Mouse (Mus musculus): ENCODE measurements at regions not wholly inside any gene's neighbourhood (a gene's known extent, or its start where the extent isn't known, plus 50 kb on each side); places are given as distances from the start of the nearest gene placed in this dataset.
A peak's percentile ranks its signal among the peaks of the same experiment; 100 is the strongest.
"Not testable (repeated sequence)": the region's sequence is repeated elsewhere in the genome, so short reads cannot be mapped to it uniquely, and the experiment has no call there.

DNA sequence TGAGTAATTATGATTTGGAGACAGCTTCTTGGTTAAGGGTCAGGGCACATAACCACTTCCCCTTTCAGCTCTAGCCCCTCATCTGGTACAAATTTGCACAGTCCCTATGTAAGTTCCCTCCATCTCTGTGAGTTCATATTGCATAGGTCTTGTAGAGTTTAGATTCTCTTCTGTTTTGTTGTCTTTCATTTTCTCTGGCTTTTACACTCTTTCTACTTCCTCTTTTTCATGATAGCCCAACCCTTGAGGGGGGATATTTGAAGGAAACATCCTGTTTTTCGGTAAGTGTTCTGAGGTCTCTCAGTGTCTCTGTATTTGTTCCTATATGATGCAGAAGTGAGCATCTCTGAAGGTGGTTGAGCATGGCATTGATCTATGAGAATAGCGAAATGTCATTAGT lies 515.7 kb upstream of the Stxbp6 start:
- DNase-seq: no peak

DNA sequence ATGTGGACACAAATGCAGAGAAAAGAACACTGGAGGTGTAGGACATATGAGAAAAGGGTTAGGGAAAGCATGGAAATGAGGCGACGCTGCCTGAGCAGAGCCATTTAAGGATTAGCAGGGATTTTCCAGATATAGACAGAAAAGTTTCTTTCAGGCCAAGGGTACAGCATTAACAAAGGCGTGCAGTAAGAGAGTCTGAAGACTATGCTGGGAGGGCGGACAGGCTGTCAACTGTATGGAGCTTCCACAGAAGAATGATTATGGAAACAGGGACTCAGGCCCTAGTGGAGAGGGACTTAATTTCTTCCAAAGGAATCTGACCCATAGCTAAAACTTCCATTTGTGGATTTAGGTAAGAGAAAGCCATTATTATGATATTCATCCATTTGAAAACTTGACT lies 511.3 kb upstream of the Stxbp6 start:
- DNase-seq: no peak

DNA sequence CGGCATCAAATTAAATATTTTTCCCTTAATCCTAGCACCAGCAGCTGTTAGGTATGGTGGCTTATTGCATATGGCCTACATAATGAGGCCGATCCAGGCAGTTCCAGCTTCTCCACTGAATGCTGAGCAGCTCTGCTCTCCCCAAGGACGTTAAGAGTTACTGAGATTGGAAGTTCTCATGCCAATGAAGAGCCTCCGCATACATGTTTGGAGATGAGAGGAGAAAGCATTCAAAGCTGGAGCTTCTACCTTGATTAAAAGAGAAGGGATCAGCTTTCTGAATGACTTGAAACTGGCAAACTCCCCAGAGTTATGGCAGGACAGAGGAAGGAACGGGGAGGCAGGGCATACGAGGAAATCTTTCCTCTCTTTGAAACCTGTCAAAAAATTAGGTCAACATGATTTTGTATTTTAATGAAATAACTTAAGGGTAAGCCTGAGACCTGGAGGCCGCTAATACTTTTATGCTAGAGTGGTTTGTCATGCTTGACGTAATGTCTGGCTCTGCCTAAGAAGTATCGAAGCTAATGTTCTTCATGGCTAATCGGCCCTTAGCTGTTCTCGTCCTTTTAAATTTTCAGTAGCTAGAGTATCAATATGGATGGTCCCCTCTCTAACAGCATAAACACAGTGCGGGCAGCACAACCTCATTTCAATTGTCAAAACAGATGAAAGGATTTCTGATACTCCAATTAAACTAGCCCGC lies 489.0 kb upstream of the Stxbp6 start:
- DNase-seq: no peak

DNA sequence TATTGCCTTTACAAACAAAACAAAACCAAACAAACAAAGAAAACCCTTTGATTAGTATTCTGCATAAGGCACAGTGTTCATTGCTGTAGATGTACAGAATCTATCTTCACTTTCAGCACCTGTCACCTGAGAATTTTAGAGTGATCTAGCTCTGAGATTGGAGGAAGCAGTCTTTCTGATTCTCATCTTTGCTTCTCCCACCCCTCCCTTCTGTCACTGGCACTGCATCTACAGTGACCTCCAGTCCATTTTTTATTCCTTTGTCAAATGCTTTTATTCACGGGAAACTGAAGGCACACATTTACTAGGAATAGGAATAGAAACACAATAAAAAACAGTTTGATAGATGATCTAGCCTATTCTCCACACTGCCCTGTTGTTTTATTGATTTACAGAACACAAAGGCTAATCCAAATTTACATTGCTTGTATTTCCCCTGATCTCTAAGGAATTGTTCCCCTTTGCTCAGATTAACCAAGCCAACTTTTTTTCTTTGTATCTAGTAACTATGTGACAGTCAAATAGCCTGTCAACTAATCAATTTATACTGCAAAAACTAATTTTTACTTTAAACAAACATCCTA lies 488.2 kb upstream of the Stxbp6 start:
- no peak for DNase-seq

DNA sequence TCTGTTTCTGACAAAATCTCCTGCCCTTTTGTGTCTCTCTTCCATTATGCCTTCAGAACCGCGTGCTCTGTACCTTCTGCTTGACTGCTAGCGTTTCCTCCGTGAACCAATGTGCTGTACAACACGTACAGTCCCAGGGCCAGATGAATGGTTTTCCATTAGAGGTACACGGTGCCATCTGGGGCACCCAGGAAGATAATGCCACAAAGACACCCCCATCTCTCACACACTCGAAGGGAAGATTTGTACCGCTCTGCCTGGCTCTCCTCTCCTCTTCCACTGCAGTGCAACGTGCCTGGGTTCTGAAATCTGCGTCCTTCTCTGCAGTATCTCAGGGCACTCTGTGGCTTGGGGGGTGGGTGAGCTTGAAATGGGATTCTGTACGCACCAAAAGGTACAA lies 487.4 kb upstream of the Stxbp6 start:
- DNase-seq: no peak

DNA sequence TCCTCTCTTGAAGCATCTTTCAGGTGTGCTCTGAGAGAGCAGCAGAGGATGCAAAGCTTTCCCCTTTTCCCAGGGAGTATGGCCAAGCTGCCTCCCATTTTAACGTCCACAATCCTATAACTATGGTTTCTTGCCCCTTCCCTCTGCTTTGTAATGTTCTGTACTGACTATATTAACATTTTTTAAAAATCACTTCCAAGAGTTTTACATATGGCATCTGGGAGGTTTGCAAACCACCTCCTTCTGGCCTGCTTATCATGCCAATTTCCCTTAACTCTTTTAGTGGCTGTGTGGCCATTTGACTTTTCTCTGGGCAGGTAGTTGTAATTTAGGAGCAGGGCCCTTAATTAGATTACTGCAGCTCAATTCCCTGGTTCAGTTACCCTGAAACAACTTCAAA lies 486.9 kb upstream of the Stxbp6 start:
- DNase-seq: no peak

DNA sequence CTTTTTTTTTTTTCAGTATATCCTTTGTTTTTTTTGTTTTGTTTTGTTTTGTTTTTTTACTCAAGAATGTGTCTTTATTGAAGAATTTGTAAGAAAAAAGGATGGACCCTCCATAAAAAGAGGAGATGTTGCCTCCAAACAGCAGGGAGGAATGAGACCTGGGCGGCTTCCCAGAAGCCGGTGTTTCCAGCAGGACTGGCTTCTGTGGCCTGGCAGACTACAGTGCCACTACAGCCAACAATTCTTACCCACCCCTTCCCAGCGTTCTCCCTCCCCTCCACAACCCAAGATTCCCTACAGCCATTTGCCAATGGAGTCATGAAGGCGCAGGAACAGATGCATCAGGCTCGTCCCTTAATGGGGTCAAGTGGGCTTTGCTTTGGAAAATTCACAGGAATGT lies 475.4 kb upstream of the Stxbp6 start:
- DNase-seq: not testable (repeated sequence)

DNA sequence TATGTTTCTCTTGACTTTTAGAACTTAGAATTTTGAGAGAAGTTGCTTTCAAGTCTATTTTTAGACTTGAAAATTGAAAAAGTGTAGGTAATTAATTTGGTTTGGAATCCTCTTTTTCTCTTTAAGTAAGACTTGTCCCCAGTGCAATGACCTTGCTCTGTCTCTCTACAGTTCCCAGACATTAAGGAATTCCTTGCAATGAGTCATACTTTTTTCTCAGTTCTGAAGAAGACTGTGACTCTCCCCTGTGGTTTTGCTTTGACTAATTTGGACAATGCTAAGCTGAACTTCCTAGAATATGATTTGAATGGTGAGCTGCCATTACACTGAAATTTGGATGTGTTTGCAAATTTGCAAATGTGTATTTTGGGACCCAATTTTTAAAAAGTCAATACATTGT lies 445.0 kb upstream of the Stxbp6 start:
- no peak for DNase-seq

DNA sequence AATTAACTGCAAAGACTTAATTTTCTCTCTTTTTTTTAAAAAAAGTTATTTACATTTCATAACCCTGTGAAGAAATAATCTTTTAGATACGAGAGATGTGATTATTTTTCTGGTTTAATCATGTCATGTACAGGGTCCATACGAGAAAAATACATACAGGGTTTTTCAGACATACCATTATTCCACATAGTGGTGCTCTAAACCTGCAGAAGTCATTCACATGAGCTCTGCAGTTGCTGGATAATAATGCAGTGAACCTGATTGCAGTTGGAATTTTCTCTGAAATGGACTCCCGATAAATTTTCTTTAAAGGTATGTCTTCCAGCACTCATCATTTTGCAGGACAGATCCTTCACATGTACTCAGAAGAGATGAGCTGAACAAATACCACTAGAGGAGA lies 439.9 kb upstream of the Stxbp6 start:
- no peak for DNase-seq

DNA sequence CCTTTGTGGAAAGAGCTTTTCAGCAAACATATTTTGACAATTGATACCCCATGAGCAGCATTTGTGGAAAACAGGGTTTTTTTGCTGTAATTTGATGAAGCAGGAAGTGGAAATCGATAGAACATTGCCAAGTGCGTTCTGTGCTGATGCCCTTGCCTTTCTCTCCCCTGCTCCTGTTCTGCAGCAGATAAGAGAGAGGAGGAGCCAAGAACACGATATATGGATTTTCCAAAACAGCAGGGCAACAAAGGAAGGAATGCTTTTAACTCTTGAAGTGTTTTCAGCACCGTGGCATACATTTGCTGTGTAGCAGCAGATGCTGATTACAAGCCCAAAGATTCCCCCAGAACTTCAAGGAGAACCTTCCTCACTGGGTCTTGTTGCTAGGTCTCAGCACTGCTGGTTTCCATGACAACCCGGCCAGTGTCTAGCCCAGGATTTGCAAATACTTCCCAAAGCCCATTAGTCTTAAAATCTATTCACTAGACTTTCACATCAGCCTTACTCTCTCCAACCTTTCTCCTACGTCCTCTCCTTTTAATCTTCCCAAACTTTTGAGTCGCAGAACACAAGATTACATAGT lies 433.0 kb upstream of the Stxbp6 start:
- no peak for DNase-seq

DNA sequence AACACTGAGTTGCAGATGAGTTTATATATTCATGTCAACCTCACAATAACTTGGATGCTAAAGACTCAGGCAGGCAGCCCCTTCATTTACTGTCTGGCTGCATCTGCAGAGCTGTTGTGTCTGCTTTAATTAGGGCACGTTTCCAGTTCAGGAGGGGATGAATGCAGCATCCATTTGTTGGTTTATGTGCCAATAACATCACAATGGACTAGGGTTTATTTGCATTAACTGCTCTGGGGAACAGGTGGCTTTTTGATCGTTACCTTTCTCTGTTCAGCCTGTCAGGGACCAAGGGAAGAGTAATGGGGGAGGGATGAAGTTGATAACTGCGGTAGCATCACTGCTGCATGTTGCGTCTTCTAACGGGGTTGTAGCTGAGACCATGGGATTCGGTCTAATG lies 425.3 kb upstream of the Stxbp6 start:
- DNase-seq: no peak

DNA sequence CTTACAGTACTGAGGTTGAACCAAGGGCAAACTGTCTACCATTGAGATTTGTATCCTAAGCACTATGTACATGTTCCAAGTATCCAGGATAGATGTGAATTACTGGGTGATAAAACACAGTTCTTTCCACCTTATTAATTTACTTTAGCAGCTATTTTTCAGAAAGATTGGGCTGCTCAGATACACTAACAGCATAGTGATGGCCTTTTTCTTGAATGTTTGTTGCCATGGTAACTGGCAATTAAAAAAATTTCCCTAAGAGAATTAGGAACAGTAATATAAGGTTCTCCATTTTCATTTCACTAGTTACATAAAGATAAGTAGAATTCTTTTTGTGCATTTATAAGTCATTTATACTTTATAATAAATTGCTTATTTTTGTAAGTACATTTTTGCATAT lies 423.7 kb upstream of the Stxbp6 start:
- no peak for DNase-seq

DNA sequence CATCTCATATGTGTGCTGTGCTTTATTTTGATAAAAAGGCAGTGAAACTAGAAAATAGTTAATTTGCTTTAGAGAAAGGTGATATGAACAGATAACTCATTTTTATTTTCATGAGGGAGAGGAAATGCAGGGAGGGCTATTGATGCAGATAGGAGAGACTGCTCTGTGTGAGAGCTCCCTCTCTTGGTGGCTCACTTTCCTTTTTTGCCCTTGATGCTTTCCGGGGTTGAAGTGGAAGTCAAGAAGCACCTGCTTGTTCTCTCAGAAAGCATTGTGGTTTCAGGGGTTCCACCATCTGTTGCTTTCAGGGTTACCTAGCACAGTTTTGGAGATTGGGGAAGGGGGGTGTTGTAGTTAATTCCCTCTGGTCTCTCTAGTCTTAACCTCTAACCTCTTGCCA lies 414.5 kb upstream of the Stxbp6 start:
- DNase-seq: no peak

DNA sequence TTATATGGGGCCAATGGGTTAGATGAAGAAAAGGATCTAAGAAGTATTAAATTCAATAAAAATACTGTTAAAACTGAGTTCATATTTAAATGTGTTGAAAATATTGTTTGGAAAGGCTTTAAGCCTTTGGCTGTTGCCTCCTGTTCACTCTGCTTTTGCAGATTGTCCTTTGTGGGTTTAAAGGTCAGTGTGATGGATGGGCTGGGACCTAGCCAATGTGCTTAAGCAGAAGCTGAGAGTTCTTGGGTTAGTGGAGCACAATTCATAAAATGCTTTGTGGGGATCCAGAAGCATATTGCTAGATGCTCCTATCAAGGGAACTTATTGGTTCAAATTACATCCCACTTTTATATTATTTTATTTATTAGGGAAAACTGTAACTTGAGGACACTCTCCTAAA lies 402.4 kb upstream of the Stxbp6 start:
- DNase-seq: no peak

DNA sequence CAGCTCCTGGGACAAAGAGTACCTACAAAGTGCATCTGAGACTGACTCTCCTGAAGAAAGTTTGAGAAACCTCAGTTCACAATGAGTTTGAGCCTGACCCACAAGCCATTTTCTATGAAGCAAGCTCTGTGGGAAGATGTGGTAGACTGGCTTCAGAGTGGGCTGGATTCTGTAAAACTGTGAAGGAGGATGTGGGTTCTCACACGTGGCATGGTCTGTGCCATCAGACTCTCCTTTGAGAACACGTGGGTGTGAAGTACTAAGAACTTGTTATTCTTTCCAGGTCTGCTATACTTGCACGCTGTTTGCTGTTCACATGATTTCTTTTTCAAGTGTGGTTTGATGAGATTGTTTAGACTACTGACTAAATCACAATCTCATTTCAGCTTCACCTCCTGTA lies 393.6 kb upstream of the Stxbp6 start:
- peak; percentile 7 for DNase-seq

DNA sequence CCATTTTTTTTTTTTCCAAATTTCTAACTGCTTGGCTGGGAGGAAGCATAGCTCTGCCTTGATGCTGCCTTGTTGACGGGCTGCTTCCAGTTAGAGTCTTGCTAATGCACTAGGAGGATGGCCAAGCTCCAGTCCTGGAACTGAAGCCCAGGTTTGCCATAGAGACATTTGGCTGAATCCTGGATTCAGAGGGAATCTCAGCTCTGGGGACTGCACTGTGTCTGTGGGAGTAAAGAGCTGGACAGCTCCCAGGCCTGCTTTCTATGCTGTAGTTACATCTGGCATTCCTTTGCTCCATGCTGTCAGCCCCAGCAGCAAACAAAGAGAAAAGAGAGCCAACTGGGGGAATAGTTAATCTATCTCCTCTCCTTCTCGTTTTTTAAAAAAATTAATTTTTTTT lies 392.5 kb upstream of the Stxbp6 start:
- peak; percentile 62 for DNase-seq

DNA sequence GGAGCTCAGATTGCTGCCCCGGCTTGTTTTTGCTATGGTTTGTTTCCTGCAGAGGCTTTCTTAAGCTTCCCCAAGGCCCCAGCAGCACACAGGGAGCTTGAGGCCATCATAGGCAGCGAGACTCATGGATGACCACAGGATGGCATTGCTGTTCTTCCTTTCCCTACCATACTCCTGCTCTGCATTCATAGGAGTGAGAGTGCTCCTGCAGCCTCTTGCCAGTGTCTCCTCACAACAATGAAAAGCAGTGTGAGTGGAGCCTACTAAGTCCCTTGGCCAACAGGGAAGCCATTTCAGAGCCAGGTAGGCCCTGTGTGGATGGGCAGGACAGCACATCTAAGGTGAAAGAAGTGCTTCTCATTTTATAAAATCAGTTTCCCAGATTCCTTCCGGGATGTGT lies 391.6 kb upstream of the Stxbp6 start:
- peak; percentile 58 for DNase-seq

DNA sequence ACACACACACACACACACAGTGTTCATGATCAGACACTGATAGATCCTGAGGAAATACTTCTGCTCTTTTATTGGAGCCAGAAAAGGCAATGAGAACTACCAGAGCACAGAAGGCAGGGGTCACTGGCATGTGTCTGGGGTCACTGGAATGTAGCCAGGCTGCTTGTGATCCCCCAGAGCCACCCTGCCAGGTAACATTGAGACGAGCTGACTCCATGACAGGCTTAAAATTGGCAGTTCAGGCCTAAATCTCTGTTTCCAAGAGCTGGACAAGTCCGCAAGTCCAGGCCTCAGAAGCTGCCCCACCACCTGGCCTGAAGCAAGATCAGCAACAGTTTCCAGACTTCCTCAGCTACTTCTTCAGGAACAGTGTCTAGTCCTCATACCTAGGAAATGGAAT lies 390.4 kb upstream of the Stxbp6 start:
- no peak for DNase-seq

DNA sequence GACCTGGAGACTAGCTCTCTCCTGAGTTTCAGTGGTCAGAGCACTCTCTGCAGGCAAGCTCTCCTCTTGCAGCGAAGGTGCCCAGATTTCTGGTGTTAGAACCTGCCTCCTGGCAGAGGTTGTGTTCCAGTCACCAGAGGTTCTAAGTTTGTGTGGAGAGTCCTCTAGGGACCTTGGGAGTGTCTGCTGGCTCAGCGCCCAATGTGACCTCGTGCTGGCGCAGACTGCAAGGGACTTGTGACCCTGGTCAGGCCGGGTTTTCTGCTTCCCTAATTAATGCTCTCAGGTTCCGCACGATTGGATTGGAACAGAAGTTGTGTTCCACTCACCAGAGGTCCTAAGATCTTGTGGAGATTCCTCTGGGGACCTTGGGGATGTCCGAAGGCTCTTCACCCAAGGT lies 384.2 kb upstream of the Stxbp6 start:
- not testable (repeated sequence) for DNase-seq

DNA sequence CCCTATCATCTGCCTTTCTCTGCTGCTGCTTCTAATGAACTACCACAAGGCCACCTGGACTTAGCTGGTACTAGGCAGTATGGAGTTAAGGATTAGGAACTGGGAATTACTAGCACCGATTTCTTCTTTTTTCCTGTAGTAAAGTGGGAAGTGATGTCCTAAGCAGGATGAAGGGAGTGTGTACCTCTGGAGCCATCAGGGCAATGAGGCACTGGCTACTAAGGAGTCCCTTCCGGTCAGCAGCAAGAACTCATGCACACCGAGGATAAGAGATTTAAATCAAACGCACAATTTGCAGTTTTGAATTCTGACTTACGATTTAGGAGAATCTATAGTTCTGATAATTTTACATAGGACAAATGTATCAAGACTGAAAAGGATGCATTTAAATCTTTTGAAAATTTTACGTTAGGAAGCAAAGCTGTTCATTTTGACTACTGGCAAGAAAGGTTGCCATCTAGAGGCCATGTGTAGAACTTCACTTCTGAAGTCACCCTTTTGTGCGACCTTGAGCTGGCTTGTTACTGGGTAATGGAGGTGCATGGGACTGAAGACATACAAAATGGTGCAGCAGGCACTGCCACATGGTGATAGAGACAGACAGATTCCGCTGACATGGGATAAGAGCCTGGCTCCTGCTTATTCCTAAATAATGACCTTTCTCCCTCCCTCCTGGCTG lies 369.1 kb upstream of the Stxbp6 start:
- DNase-seq: no peak

DNA sequence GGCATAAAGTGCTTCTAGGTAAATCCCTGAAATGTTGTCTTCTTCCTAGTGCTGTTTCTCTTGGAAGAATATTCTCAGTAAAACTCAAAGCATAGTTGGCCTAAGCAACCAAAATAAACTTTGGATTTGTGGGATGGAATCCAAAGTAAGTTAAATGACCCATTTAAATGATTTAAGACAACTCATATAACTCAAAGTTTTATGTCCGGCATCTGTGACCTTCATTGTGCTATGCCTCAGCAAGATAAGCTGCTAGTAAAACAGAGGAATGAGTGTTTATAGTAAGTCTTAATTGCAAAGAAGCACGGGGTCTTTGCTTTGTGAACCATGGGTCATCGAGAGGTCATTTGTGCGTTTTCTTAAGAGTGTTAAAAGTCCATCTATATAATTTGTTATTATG lies 368.0 kb upstream of the Stxbp6 start:
- DNase-seq: no peak

DNA sequence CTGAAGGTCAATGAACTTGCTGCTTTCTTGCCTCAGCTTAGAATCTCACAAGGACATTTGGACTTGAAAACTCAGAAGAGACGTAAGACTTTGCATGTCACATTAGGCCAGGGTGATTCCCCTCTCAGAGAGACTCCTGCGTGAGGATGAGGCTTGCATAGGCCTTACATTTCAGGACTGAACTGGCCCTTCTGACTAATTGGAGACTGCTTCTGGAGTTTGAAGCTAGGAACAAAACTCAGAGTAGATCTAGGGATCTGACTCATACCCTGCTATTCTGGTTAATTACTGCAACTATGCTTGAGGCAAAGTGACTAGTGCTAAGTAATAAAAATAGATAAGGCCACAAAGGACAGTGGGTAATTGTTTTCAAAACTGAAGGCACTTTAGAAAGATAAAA lies 365.2 kb upstream of the Stxbp6 start:
- no peak for DNase-seq

DNA sequence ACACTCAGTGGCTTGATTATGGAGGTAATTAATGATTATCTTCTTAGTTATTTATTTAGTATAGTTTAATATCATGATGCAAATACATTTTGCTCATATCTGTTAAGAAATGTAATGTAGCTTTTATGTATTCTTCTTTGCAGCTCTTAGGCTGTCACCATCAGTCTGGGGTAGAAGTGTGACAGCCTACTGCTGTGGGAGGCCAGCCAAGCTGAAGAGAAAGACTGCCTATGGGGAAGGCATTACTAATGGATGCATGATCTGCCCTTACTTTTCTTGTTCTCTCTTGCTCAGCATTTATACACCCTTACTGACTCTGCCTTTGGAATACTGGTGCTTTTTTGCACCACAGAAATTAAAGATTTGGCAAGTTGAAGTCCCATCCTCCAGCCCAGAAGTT lies 362.8 kb upstream of the Stxbp6 start:
- no peak for DNase-seq

DNA sequence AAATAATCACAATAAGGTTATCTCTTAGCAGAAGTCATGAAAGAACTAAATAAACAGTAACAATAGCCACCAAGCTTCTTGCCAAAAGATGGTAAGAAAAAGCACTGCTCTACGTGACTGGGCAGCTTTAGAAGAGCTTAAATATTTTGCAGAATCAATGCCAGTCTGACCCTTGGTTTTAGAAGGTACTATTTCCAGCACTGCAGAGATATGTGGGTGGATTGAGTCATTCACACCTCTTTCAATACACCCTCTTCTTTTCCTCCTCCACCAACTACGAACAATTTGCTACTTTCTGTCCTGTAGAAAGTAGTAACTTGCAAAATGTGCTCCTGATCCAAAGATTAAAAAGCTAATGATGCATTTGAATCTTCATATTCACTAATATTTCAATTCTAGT lies 324.9 kb upstream of the Stxbp6 start:
- no peak for DNase-seq
